ENCODE assay signal across 8 mouse cellular contexts in the genomic region with DNA sequence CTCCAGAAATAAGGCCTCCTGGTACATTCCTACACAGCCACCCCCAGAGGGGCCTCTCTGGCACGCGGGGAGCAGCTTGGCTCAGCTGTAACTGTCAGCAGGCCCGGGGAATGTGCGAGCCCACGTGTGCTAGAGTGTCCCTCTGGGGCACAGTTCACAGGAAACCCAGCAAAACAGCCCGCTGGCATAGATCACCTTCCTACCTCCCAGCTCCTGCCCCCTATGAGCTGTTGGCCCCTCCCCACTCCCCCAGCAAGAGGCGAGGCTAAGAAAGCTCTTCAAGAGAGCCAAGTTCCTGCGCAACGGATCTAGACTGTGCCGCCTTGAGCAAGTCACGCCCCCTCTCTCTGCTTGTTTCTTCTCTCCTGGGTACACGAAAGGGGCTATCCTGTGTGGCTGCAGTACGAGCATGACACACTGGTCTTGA. TPM values are rescaled to one million over a fixed set of nuclear protein-coding genes. Genes with fewer than 3 reads are reported as not detected.
A peak's percentile ranks its signal among the peaks of the same experiment; 100 is the strongest.
DNase-seq lines count a peak whose midpoint lies in the region; ATAC-seq and TF ChIP-seq lines count a peak whose summit lies in the region.

No protein-coding gene starts in this region.

- 0 out of 2 replicates have a peak, but pooled peaks have one; percentile 63 for TF ChIP-seq EP300 in heart, postnatal 0 days (IDR thresholded peaks at IDR 0.05; ENCODE audit: low read depth)

- peak overlapping the region; percentile 98 for H3K4me2 ChIP-seq in embryonic facial prominence, embryonic 12.5 days (replicated peaks)
- peak overlapping the region; percentile 77 for H3K4me2 ChIP-seq in heart, postnatal 0 days (ENCODE audit: low read depth, low read length)
- H3K4me2 ChIP-seq in stomach, embryonic 16.5 days (ENCODE audit: low read depth, low read length): peak overlapping the region; percentile 75

- H3K4me1 ChIP-seq in embryonic facial prominence, embryonic 12.5 days: peaks cover 17% of the 10 kb centered on the region
- H3K4me1 ChIP-seq in heart, postnatal 0 days (ENCODE audit: control insufficient read depth, insufficient read depth): peaks cover 24% of the 10 kb centered on the region
- peaks cover 22% of the 10 kb centered on the region for H3K4me1 ChIP-seq in stomach, embryonic 16.5 days (ENCODE audit: control insufficient read depth, insufficient read depth, low read length)

- H3K27me3 ChIP-seq in embryonic facial prominence, embryonic 12.5 days: peaks cover 49% of the 10 kb centered on the region
- no peaks in the 10 kb centered on the region for H3K27me3 ChIP-seq in heart, postnatal 0 days (ENCODE audit: control insufficient read depth, insufficient read depth, low read length)
- peaks cover 18% of the 10 kb centered on the region for H3K27me3 ChIP-seq in stomach, embryonic 16.5 days (ENCODE audit: control insufficient read depth, insufficient read depth, low read length)

- H3K4me3 ChIP-seq in embryonic facial prominence, embryonic 12.5 days: peak overlapping the region; percentile 60
- peak overlapping the region; percentile 84 for H3K4me3 ChIP-seq in heart, postnatal 0 days (ENCODE audit: low read depth, low read length)
- H3K4me3 ChIP-seq in stomach, embryonic 16.5 days (replicated peaks; ENCODE audit: low read length): peak overlapping the region; percentile 72

- H3K36me3 ChIP-seq in embryonic facial prominence, embryonic 12.5 days: no peaks in the 10 kb centered on the region
- H3K36me3 ChIP-seq in heart, postnatal 0 days (replicated peaks; ENCODE audit: control insufficient read depth, insufficient read depth, low read length): no peaks in the 10 kb centered on the region
- H3K36me3 ChIP-seq in stomach, embryonic 16.5 days (ENCODE audit: control insufficient read depth, insufficient read depth, low read length): no peaks in the 10 kb centered on the region

- H3K9me3 ChIP-seq in embryonic facial prominence, embryonic 12.5 days: no peaks in the 10 kb centered on the region
- no peaks in the 10 kb centered on the region for H3K9me3 ChIP-seq in heart, postnatal 0 days (replicated peaks; ENCODE audit: control insufficient read depth, low read length)
- H3K9me3 ChIP-seq in stomach, embryonic 16.5 days (replicated peaks; ENCODE audit: control insufficient read depth, low read length): no peaks in the 10 kb centered on the region

- intact Hi-C loops in gastrocnemius, postnatal 14 days (cut with DNase I; ENCODE audit: low total_unique reads): no loop called here

- peak; percentile 42 for ATAC-seq in embryonic facial prominence, embryonic 12.5 days (ENCODE audit: insufficient number of reproducible peaks, insufficient read depth, low FRiP score, low TSS enrichment)
- peak; percentile 80 for ATAC-seq in heart, postnatal 0 days (ENCODE audit: insufficient read depth, low read depth)
- ATAC-seq in megakaryocyte-erythroid progenitor cell, adult 5-6 weeks (replicated peaks; ENCODE audit: low FRiP score, low TSS enrichment, poor library complexity, severe bottlenecking): peak; percentile 44
- ATAC-seq in stomach, embryonic 16.5 days (ENCODE audit: insufficient read depth, low FRiP score): peak; percentile 31; the same call in 1 of the 2 replicates

- TF ChIP-seq CTCF in heart, postnatal 0 days (IDR thresholded peaks at IDR 0.05; ENCODE audit: low read depth): no peak

- H3K9ac ChIP-seq in embryonic facial prominence, embryonic 12.5 days: no peak overlapping the region
- peak overlapping the region; percentile 61; the same call in 1 of the 2 replicates for H3K9ac ChIP-seq in heart, postnatal 0 days (replicated peaks; ENCODE audit: low read depth, low read length)
- H3K9ac ChIP-seq in stomach, embryonic 16.5 days (ENCODE audit: low read length): peak overlapping the region; percentile 81

- WGBS in embryonic facial prominence, embryonic 12.5 days: under 1% methylated on average over 13 of the region's 13 CpGs
- under 1% methylated on average over 13 of the region's 13 CpGs for WGBS in heart, postnatal 0 days
- 2% methylated on average over 13 of the region's 13 CpGs for WGBS in stomach, embryonic 16.5 days

- peak; percentile 36 for DNase-seq in gastrocnemius, adult 18-20 months (ENCODE audit: low spot score)
- no peak for DNase-seq in gastrocnemius, postnatal 14 days
- peak; percentile 78 for DNase-seq in heart, postnatal 0 days (ENCODE audit: low spot score)
- peak; percentile 87 to 93 for DNase-seq in kidney, postnatal 36 days
- no peak for DNase-seq in urinary bladder, adult 2 months (ENCODE audit: low spot score)

- no peak overlapping the region for H3K27ac ChIP-seq in embryonic facial prominence, embryonic 12.5 days
- H3K27ac ChIP-seq in heart, postnatal 0 days (ENCODE audit: low read depth): peak overlapping the region; percentile 78
- no peak overlapping the region for H3K27ac ChIP-seq in stomach, embryonic 16.5 days (ENCODE audit: low read length)

RNA-seq across cellular contexts. Expression of a gene that starts 0.8 kb away (rescaled TPM):
- total RNA-seq in gastrocnemius, adult 18-20 months (2021): 1 to 10 TPM; 3.6 to 4.3 TPM
- 1 to 10 TPM; 5.7 TPM for total RNA-seq in gastrocnemius, postnatal 14 days (2021)
- polyA plus RNA-seq in embryonic facial prominence, embryonic 12.5 days (2016; fragmentation: Nextera tagmentation; extraction: Ambion mirVana): 0.64 and 0.79 TPM in 2 replicates
- 5.0 TPM in 2 replicates for total RNA-seq in heart, postnatal 0 days (2014; rRNA removed; ENCODE audit: low replicate concordance)
- polyA plus RNA-seq in heart, postnatal 0 days (2015; fragmentation: Nextera tagmentation; extraction: Ambion mirVana): 1.8 TPM in 2 replicates
- total RNA-seq in megakaryocyte-erythroid progenitor cell, adult 5-6 weeks (2014; fragmentation: Nextera tagmentation): 10.9 and 15.7 TPM in 2 replicates
- 9.1 and 9.7 TPM in 2 replicates for total RNA-seq in megakaryocyte-erythroid progenitor cell, adult 5-6 weeks (2017)
- 0.55 and 0.81 TPM in 2 replicates for polyA plus RNA-seq in stomach, embryonic 16.5 days (2015; fragmentation: Nextera tagmentation; extraction: Ambion mirVana)
- 3.0 and 5.3 TPM in 2 replicates for polyA plus RNA-seq in urinary bladder, adult 2 months (2012; rRNA removed)

RNA-seq across cellular contexts. Expression of a gene that starts 23.7 kb away (rescaled TPM):
- total RNA-seq in gastrocnemius, adult 18-20 months (2021): 10 to 100 TPM; 54.6 to 57.3 TPM
- 10 to 100 TPM; 66.0 to 67.1 TPM for total RNA-seq in gastrocnemius, postnatal 14 days (2021)
- 188 and 196 TPM in 2 replicates for polyA plus RNA-seq in embryonic facial prominence, embryonic 12.5 days (2016; fragmentation: Nextera tagmentation; extraction: Ambion mirVana)
- total RNA-seq in heart, postnatal 0 days (2014; rRNA removed; ENCODE audit: low replicate concordance): 44.7 and 87.7 TPM in 2 replicates
- 210 and 217 TPM in 2 replicates for polyA plus RNA-seq in heart, postnatal 0 days (2015; fragmentation: Nextera tagmentation; extraction: Ambion mirVana)
- 112 and 193 TPM in 2 replicates for total RNA-seq in megakaryocyte-erythroid progenitor cell, adult 5-6 weeks (2014; fragmentation: Nextera tagmentation)
- 59.2 and 86.9 TPM in 2 replicates for total RNA-seq in megakaryocyte-erythroid progenitor cell, adult 5-6 weeks (2017)
- polyA plus RNA-seq in stomach, embryonic 16.5 days (2015; fragmentation: Nextera tagmentation; extraction: Ambion mirVana): 121 and 150 TPM in 2 replicates
- polyA plus RNA-seq in urinary bladder, adult 2 months (2012; rRNA removed): 47.7 and 53.9 TPM in 2 replicates

Comparison
In these comparisons a context has a peak if more than half of its experiments do, and no peak if none do; other contexts are left out.
1. DNase-seq: peak in gastrocnemius, adult 18-20 months (single experiment), heart, postnatal 0 days (single experiment) and kidney, postnatal 36 days (2 of 2); none in gastrocnemius, postnatal 14 days (single experiment) and urinary bladder, adult 2 months (single experiment).
2. Peak in every context shown above with its lines, with median percentiles within 50 percentile points of each other: ATAC-seq, H3K4me2 ChIP-seq and H3K4me3 ChIP-seq.